Mouse (Mus musculus): ENCODE results near the gene Kcnk15. TPM values are rescaled to one million over a fixed set of nuclear protein-coding genes. Genes with fewer than 3 reads are reported as not detected.

Gene Kcnk15
- total RNA-seq (2022): not detected

DNA sequence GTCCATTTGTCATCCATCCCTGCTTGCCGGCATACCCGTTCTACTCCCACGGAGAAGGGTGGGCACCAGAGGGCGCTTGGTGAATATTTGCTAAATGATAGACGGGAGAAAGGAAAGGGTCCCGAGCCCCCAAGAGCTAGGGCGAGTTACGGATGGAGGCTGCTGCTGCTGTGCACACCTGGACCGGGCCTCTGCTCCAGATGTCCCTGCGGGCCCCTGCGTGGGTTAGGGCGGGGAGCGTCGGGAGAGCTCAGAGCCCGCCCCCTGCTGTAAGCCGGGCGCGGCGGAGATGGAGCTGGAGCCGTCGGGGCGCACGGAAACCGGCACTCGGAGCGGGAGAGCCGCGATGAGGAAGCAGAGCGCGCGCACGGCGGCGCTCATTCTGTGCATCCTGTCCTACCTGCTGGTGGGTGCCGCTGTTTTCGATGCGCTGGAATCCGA is at the start of gene Kcnk15:
Gene Kcnk15, plus strand, starts transcription at position 191 of the 441 bp plus-strand sequence.
- DNase-seq (ENCODE audit: low spot score in 2 of 2): no peak

GRCm38 (mm10) chr2:163803838-163804237 is 49.6 kb upstream of the Kcnk15 start:
- no peak for DNase-seq (ENCODE audit: low spot score in 2 of 2)

GRCm38 (mm10) chr2:163809166-163809565 is 44.3 kb upstream of the Kcnk15 start:
- no peak for DNase-seq (ENCODE audit: low spot score in 2 of 2)

GRCm38 (mm10) chr2:163809704-163810103 is 43.7 kb upstream of the Kcnk15 start:
- DNase-seq (ENCODE audit: low spot score in 2 of 2): no peak

DNA sequence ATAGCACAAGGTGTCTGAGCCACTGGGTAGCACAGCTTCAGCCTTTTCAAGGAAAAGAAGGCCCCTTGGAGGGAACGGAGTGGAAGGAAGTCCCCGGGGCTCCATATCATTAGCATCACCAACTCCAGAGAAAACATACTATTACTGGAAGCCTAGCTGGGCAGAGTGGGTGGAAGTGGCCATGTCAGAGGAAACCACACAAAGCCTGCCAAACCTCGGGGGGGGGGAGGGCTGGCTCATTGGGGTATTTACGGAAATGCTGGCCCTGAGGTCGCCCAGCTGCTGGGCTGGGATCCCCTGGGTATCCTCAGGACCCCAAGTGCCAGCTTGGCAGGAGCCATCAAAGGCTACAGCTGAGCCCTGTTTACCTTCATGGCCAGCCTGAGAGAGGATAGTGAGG is 40.4 kb upstream of the Kcnk15 start:
- no peak for DNase-seq (ENCODE audit: low spot score in 2 of 2)

DNA sequence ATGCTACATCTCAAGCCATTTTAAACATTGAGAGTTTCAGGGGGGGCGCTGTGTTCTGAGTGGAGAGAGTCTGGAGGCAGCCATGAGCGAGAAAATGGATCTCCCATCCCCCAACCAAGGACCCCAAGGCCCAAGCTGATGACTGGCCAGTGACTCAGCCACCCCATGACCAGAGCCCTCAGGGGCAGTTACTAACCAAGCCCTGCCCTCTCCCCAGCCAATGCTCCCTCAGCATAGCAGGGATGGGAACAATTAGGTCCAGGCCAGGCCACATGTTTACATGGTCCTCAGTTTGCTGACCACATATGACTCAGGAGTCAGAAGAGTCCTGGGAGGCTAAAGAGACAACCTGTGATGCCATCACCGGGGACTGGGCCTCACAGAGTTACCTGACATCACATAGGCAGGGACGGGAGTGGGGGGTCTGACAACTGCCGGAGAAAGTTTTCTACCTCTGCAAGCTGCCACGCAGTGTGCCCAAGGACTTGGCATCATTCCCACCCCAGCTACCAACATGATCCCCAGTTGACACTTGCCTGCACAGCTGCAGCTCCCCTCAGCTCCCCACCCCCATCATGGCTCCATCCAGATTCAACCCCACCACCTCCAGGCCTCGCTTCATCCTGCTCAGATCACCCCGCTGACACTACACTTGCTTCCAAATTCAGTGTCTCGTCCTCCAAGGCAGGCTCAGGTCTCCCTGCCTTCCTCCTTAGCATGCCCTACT is 38.5 kb upstream of the Kcnk15 start:
- no peak for DNase-seq (ENCODE audit: low spot score in 2 of 2)

DNA sequence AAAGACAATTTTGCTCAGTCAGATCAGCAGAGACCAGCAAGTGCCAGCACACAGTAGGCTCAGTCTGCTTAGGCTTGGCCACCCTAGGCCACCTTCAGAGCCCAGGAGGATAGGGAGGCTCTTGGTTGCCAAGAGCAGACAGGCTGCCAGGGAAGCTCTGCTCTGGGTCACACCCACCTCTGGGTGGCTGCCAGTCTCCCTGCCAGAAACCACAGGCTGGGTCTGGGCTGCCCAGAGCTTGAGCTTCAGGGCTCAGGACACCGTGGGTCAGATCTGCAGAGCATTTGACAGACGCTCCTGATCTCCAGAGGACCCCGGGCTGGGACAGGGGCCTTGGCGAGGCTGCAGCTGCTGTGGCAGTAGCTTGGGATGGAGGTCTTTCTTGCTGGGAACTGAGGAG is 32.8 kb upstream of the Kcnk15 start, which contains the start of gene Ccn5:
Gene Ccn5, plus strand, starts transcription at position 255 of the 400 bp plus-strand sequence.
- DNase-seq (ENCODE audit: low spot score in 2 of 2): no peak

- DNase-seq (ENCODE audit: low spot score in 2 of 2): peak in 1 of 2 experiments; percentile 36
These were observed 30.2 kb upstream of the Kcnk15 start for GRCm38 (mm10) chr2:163823248-163823647.

- DNase-seq (ENCODE audit: low spot score in 2 of 2): no peak
These were observed 29.7 kb upstream of the Kcnk15 start for GRCm38 (mm10) chr2:163823771-163824170.

DNA sequence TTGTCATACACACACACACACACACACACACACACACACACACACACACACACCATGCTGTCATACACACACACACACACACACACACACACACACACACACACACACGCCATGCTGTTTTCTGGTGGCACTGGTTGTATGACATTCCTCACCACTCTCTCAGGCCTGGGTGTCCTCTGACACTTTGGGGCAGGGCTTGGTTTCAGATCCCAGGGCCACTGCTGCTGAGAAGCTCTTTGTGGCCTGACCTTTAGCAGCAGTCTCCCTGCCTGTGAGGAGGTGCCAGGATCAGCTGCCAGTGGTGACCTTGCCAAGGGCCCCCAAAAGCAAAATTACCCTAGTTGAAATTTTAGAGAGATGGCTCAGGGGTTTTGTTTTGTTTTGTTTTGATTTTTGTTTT is 27.6 kb upstream of the Kcnk15 start:
- no peak for DNase-seq (ENCODE audit: low spot score in 2 of 2)

GRCm38 (mm10) chr2:163826494-163826893 is 27.0 kb upstream of the Kcnk15 start:
- DNase-seq (ENCODE audit: low spot score in 2 of 2): no peak

- DNase-seq (ENCODE audit: low spot score in 2 of 2): no peak
These were observed 22.3 kb upstream of the Kcnk15 start for GRCm38 (mm10) chr2:163831163-163831562.

DNA sequence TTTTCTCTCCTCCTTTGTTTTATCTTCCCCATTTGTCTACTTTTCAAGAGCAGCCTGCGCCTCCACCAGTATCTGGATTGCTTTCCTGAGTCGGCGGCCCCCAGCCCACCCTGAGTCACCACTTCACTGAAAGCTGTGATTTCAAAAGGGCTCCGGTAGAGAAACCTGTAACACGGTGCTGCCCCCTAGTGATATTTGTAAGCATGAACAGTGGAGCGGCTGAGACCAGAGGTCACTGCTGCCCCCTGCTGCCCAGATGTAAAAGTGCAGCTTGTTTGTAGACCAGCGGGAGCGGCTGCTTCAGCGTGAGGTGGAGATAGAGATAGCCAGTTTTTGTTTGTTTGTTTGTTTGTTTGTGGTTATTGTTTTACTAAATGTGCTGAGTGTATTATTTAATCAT is 15.4 kb upstream of the Kcnk15 start:
- peak; percentile 48 to 86 for DNase-seq (ENCODE audit: low spot score in 2 of 2)

GRCm38 (mm10) chr2:163839519-163839918 is 13.9 kb upstream of the Kcnk15 start:
- DNase-seq (ENCODE audit: low spot score in 2 of 2): peak in 1 of 2 experiments; percentile 39

DNA sequence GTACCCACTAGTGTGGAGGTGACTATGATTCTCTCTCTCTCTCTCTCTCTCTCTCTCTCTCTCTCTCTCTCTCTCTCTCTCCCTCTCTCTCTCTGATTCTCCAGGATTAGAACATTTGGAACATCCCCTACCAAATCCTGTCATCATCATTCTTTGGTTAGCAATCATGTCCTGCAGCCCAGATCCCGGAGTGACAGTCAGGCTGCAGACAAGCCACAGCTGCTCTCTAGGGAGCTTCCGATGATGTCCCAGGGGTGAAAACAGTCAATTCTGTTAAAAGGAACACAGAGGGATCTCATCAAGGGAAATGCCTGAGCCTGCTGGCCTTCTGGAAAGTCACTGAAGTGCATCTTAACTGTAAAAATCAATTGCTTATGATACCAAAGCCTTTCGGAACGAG is 11.4 kb upstream of the Kcnk15 start:
- no peak for DNase-seq (ENCODE audit: low spot score in 2 of 2)

DNA sequence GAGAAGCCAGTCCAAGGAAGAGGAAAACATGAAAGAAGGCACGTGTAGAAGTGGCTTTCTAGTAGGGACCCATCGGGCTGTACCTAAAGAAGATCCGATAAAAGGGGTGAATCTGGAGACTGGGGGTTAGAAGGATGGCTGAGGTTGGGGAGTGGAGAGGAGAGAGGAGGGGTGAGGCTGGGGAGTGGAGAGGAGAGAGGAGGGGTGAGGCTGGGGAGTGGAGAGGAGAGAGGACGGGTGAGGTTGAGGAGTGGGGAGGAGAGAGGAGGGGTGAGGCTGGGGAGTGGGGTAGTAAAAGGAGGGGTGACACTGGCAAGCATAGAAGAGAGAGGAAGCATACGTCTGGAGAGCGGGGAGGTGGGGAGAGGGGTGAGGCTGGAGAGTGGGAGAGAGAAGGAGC is 3.8 kb downstream of the Kcnk15 start:
- no peak for DNase-seq (ENCODE audit: low spot score in 2 of 2)

- DNase-seq (ENCODE audit: low spot score in 2 of 2): peak in 1 of 2 experiments; percentile 48
These were observed 5.0 kb downstream of the Kcnk15 start for GRCm38 (mm10) chr2:163858254-163858947.

DNA sequence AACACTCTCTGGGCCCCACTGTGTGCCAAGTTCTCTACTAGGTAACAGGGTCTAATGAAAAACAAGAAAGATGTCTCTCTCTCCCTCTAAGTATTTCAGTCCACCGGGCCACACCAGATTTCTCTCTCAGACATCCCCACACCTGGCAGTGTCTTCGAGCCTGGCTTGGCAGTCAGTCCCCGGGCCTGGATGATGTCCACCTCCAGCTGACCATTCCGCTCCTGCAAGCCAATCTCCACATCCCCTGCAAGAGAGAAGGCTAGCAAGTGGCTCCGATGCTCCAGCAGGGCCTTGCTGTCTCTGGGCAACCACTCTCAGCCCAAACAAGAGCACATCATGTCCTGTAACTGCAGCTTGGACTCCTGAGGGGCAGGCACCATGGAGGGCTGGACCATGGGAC is 11.9 kb downstream of the Kcnk15 start:
- no peak for DNase-seq (ENCODE audit: low spot score in 2 of 2)

GRCm38 (mm10) chr2:163866061-163866460 is 12.6 kb downstream of the Kcnk15 start:
- no peak for DNase-seq (ENCODE audit: low spot score in 2 of 2)

DNA sequence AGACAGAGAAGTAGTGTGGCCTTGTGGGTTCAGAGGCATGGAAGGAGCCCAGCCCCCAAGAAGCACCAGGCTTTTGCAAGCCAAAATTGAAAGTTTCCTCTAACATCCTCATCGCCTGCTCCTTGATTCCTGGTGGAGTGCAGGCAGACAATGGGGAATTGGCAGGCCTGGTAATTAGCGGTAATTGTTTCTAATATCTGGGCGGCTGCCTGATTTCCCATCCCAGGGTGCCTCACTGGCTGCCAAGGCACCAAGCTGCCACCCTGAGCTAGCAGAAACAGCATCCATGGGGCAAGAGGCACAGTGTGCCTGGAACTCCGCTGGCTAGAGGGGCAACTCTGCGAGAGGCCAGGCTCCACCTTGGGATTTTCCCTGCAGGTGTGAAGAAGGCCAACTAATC is 16.3 kb downstream of the Kcnk15 start:
- DNase-seq (ENCODE audit: low spot score in 2 of 2): no peak

GRCm38 (mm10) chr2:163871266-163871665 is 17.8 kb downstream of the Kcnk15 start:
- no peak for DNase-seq (ENCODE audit: low spot score in 2 of 2)

DNA sequence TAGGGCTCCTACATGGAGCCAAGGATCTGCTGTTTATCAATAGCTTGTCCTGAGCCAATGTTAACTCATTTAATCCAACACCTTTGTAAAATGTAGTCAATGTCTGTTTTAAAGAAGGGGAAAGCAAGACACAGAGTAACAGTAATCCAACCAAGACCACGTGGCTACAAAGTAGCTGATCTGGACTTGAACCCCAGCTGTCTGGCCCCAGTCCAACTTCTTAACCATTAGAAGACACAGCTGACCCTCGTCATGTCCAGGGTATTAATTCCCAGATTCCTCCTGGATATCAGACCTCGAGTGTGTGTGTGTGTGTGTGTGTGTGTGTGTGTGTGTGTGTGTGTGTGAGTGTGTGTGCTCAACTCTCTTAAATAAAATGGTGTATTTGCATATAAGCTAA is 18.5 kb downstream of the Kcnk15 start:
- DNase-seq (ENCODE audit: low spot score in 2 of 2): no peak

GRCm38 (mm10) chr2:163874877-163875276 is 21.4 kb downstream of the Kcnk15 start:
- no peak for DNase-seq (ENCODE audit: low spot score in 2 of 2)
